Mouse (Mus musculus) frontal cortex, postnatal 10 days (tissue): ENCODE data around the gene Sec16a.
A peak's percentile ranks its signal among the peaks of the same experiment; 100 is the strongest.

Experiments
- DNase-seq, 2 experiments: peaks; one replicate each; pipeline ENCODE4 v3.0.0; 2022; ENCODE audit warnings: low spot score in 2 of 2, mixed read lengths in 1 of 2

Sec16a gene

DNA sequence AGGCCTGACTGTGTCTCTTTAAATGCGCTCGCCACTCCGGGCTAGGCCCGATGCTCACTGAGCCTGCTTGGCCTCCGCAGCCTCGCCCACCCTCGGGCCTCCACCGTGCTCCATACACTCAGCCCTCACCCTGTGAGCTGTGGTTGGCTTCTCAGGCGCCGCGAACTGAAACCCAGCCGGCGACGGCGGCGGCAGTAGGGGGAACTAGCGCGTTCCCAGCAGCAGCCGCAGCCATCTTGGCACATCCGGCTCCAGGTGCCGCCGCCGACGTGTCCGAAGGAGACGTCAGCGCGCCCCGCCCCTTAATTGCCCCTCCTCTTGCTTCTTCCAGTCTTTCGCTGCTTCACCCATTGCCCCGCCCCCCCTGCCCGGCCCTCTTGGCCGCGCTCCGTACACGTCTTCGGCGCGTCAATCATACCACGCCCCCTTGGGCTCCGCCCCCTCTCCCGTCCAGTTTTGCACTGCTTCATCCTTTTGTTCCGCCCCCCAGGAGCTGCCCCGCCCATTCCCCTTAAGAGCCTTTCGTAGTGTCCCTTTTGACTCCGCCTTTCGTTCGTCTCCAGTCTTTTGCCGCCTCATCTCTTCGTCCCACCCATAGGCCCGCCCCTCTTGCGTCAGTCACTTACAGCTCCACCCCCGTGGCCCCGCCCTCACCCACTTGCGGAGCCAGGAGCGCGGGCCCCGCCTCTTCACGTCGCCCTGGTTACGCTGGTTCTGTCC lies at the start of gene Sec16a:
Gene Sec16a (minus strand): TSS at position 271 of the 720 bp plus-strand sequence.
- peak; percentile 100 for DNase-seq

DNA sequence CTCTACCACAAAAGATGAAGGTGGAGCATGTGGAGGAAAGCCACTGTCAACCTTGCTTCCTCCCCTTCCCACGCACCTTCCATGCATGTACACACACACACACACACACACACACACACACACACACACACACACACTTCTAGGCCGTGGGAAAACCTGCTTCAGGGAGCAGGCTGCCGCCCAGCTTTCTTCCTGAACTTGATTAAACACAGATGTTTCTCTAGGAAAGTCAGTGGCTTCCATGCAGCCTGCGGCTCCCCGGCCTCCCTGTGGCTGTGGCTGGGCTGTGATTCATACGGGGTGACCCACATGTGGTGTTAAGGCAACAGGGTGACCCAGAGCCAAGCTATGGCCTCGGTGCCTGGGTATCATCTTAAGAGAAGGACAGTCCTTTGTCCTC lies 49.4 kb upstream of the Sec16a start:
- DNase-seq = no peak

DNA sequence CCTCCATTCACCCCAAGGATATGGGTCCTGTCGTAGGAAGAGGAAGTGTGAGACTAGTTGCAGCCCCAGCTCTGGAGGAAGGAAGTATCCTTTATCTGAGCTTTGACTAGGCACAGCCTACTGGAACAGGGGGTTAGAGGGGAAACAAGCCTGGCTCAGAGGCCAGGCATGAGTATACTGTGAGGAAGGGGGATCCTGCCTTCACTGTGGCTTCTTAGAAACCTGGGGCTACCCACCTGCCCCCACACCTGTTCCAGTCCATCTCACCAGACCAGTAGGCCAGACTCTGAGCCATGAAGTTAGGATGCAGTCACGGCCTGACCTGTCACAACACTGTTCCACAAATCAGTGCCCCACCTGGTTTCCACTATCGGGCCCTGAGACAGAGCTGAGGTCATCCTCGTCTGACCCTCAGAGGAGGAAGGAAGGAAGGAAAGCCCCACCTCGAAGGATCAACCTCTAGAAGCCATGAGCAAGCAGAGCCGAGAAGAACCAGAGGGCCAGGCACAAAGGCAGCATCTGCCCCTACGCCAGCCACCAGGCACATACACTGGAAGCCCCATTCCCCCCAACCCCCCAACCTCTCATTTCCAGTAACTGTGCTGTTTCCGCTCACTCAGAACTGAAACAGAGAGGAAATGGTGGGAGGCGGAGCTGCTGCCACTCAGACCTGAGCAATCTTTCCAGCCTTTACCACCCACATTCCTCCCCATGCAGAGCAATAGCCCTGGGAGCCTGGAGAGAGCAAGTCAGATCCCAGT lies 48.2 kb upstream of the Sec16a start:
- no peak for DNase-seq

DNA sequence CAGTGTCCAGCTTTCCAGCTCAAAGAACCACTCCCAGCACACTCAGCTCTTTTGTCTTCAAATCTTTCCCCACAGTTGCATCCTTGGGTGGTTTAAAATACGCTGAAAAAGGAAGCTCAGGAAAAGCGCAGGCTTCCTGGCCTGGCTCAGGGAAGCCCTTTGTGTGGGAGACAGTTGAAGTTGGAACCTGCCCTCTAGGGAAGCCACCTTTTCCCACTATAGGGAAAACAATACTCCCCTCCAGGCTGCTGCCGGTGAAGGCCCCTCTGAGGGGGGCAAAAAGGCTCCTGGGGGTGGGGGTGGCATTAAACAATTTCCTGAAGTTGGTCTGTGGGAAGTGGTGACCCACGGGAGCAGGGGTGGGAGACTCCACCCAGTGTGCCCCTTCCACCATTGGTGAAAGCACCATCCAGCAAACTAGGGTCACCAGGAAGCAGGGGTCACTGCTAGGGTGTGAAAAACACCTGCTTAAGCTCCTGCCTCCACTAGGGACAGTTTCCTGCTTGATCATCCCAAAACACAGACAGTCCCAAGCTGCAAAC lies 45.8 kb upstream of the Sec16a start:
- DNase-seq = no peak

DNA sequence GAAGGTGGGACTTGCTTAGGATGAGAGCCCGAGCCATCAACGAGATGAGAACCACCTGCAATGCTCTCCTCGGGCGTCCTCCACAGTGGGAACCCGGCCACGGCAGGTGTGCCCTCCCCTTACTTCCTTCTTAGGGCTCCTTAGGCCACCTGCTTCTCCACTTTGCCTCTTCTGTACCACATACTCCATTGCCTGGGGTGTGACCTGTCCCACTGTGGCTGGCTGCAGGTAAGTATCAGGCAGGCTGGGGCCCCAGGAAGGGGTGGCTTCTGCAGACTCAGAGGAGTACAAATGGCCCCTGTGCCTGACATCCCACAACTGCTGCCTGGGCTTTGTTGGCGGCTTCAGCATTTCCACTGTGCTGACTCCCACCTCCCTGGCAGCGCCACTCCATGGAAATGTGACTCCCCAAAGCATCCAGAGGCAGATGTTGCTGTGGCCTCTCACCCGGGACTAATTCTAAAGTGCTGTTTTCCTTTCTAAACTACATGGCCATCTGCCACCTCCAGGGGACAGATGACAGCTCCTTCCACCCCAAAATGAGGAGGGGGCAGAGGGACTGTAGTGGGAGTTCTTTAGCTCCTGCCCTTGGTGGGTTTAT lies 43.6 kb upstream of the Sec16a start:
- DNase-seq = no peak

DNA sequence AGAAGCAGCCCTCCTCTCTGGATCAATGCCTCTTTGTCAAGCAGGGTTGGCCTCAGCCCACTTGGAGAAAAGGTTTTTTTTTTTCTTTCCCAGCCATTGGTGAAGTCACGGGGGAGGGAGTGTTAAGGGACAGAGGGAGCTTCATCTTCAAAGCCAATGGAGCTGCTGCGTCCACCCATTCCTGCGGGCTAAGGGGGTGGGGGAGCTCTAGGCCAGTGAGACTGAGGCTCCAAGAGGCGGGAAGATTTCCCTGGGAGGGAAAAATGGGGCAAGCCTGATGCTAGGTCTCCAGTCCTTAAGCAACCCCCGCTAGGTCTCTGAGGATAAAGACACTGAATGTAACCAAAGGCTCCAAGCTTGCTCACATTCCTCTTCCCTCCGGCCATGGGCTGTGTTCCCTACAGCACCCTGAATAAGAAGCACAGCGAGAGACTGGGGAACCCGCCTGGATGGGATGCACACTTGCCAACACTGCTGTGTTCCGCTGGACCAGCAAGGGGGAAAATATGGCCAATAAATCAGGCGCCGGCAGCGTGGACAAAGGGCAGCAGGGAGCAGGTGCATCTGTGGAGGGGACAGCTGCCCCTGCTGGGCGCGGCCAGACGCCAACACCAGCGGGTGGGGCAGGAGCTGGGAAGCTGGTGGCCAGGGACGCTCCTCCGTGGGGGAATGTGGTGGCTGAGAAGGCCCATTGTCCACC lies 42.5 kb upstream of the Sec16a start:
- peak; percentile 64 to 80 for DNase-seq

DNA sequence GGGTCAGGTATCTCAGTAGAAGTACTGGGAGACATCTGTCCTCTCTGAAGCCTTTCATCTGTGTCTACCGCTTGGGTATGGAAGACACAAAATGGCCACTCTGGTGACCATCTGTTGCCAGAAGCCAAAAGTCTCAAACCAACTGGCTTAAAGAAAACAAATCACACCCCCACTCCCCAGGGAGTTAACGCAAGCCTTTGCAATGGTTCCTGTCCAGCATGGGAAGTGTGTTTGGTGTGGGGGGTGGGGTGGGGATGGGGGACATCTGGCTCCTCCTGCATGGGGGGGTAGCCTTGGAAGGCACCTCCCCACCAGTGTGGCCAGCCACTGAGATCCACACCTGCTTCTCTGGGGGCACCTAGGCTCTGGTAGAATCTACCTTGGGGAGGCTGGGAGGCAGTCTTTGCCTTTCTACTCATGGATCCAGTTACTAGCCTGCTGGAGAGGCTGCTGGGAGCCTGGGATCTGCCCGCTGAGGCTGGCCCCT lies 41.9 kb upstream of the Sec16a start:
- no peak for DNase-seq

DNA sequence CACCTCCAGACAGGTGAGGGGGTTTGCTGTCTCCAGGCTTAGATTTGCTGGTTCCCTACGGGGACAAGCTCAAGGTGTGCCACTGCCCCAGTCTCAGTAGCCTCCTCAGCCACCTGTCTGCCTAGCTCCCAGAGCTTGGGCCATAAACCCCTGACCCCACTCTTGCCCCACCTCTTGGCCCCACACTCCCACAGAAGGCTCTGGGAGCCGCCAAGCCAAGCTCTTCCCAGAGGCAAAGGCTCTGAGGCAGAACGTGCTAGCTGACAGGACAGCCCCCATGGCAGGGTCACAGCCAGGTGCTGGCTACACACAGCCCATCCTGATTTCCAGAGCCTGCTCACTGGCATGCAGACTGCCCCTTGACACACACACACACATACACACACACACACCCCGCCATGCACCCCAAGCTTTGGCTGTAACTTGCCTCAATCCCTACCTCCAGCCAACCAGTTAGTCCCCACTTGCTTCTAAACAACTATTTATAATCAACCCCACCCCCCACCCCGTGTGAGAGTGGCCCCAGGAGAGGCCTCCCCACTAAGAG lies 41.3 kb upstream of the Sec16a start:
- no peak for DNase-seq

DNA sequence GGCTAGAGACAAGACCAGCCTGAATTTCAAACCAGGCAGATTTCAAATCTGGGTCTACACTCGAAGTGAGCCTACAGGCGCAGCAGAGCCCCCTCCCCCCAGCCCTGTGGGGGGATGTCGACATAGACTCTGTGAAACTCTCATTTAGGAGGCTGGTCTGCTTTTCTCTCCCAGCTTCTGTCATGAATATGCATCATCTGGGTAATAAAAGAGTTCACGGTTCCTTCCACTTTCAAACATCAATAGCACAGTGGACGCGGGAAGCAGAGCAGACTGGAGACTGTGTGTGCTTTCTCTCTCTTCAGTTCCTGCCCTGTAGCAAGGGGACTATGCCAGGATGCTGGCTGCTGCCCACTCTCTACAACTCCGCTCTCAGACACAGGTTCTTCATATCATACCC lies 40.7 kb upstream of the Sec16a start:
- peak; percentile 57 to 61 for DNase-seq

DNA sequence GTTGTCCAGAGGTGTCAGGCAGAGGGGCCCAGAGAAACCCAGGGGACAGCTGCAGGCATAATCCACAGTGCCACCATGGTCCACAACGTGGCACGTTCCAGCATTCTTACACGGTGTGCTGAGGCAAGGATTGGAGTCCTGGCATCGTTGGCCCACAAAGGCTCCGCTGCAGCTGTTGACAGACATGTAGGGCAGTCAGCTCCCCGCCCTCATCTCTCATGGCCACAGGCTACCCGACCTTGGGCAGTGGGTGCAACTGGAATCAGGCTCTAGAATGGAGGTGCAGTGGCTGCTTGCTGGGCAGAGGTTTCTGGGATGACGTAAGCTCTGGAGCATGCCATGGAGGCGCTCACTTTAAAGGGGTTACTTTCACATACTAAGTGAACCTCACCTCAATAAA lies 40.3 kb upstream of the Sec16a start:
- no peak for DNase-seq

DNA sequence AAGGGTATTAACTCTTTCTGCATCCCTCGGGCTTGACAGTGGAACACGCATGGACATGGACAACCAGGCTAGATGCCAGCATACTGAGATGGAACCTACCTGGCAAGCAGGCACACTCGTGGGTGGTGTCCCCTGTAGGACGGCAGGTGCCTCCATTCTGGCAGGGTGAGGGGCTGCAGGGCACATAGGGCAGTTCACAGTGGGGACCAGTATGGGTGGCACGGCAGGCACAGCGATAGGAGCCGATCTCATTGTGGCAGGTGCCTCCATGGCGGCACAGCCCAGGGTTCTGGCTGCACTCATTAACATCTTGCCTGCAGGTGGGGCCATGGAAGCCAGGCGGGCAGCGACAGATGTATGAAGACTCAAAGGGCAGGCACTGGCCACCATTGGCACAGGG lies 39.2 kb upstream of the Sec16a start:
- DNase-seq = no peak

DNA sequence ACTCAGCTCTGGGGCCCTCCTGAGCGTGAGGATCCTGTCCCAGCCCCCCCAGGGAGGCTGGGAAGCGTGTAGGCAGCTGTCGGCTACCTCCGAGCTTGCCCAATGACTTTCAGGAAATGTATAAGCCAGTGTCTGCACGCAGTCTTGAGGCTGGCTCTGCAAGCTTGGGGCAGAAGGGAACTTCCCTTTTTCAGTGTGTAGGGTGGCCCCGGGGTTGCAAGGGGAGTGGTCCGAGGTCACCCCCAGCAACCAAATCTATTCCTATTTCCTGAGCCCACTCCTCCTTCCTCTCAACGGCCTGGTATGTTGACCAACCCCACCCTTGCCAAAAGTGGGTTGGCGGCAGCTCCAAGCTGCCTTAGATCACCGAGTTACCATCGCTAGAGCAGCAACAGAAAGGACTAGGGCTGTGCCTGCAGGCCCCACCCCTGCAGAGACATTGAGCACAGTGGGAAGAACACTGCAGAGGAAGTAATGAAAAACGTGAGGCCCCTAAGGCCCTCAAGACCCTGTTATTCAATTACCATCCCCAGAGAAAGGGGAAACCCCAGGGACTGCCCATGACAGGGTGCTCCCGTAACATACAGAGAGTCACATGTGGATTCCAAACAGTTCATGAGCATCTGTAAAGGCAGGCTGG lies 38.3 kb upstream of the Sec16a start:
- no peak for DNase-seq

DNA sequence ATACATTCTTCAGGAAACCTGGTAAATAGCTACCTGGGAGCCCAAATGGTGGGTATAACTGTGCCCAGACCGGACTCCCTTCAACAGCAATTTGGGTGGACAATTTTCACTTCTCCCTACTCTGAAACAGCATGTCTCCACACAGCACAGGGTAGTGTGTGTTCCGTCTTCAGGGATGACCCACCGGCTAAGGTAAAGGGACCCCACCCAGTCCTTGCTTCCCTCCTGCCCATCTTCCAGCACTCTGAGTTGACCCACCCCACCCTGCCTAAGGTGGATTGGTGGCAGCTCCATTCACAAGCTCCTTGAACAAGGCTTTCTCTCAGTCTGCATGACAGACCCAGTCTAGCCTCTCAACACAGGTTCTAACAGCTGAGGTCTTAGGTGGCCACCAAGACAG lies 37.8 kb upstream of the Sec16a start:
- DNase-seq = no peak

DNA sequence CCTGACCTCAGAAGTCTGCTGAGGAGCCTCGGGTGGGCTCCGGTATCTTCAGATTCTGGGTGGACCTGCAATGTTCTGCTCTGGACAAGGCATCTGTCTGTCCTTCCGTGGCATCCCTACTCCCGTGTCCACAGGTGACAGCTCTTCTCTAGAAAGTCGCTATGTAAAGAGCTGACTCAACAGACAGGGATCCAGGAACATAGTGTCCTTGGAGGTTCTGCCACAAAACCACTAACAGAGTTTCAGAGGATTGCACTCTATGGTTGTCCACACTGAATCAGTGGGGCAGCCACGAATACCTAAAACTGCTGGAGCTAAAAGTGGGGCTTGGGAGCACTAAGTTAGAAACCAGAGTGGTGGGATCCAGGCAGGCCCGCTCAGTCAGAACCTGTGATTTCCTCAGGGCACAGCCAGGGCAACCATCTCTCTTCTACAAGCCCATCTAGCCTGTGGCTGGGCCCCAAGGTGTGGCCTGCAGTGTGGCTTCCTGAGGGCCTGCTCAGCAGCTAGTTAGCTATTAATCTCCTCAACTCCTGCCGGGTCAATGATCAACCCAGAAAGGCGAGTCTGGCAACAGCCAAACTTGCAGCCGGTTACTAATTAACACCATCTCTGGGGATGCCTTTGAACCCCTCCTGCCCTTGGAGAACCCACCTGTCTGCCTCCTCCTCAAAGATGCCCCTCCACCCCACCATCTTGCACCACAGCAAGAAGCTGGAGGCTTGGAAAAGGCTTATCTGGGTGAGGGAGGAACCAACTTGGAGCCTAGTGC lies 36.9 kb upstream of the Sec16a start:
- DNase-seq = no peak

DNA sequence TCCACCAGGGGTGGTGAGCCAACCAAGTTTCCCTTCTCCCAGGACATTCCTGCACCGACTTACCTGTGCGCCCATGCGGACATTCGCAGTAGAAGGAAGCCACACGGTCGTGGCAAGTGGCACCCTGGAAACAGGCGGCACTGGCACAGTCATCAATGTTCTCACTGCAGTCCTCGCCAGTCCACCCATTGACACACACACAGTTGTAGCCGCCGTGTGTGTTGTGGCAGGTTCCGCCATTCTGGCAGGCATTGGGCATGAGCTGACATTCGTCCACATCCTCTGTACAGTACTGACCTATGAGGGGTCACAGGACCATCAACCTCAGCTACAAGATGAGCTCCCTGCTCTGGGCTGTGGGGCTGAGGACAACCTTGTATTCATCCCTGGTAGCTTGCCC lies 35.9 kb upstream of the Sec16a start:
- DNase-seq = no peak

DNA sequence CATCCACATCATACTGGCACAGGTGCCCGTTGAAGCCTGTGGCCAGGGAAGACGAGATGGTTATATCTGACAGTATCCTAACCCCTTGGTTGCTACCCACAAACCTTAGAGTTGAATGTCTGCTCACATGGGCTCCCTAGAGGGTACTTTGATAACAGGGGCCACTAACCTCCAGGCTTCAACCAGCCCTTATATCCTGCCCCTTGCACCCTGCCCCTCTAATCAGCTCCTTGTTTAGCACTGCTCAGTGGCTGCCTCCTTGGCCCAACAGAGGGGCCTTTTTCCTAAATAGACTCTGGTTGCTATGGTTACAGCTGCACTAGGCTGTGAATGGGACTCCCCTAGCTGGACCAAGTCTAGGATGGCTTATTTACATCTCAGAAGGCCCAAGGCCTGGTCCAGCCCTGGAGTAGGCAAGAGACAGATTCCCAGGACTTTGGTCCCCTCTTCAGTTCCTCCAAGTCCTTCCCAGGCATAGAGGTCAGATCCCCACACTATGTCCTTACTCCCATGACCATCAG lies 33.7 kb upstream of the Sec16a start:
- no peak for DNase-seq

DNA sequence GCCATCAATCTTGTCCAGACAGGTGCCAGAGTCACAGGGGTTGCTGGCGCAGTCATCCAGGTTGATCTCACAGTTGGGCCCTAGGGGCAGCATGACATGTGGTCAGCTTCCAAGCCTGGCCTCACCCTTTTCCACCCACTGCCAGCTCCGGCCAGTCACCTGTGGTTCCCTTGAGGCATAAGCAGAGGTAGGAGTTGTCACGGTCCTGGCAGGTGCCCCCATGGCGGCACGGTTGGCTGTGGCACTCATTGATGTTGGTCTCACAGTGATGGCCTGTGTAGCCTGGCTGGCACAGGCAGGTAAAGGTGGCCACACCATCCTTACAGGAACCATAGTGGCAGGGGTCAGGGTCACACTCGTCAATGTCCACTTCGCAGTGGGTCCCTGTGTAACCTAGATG lies 32.9 kb upstream of the Sec16a start:
- DNase-seq = no peak

DNA sequence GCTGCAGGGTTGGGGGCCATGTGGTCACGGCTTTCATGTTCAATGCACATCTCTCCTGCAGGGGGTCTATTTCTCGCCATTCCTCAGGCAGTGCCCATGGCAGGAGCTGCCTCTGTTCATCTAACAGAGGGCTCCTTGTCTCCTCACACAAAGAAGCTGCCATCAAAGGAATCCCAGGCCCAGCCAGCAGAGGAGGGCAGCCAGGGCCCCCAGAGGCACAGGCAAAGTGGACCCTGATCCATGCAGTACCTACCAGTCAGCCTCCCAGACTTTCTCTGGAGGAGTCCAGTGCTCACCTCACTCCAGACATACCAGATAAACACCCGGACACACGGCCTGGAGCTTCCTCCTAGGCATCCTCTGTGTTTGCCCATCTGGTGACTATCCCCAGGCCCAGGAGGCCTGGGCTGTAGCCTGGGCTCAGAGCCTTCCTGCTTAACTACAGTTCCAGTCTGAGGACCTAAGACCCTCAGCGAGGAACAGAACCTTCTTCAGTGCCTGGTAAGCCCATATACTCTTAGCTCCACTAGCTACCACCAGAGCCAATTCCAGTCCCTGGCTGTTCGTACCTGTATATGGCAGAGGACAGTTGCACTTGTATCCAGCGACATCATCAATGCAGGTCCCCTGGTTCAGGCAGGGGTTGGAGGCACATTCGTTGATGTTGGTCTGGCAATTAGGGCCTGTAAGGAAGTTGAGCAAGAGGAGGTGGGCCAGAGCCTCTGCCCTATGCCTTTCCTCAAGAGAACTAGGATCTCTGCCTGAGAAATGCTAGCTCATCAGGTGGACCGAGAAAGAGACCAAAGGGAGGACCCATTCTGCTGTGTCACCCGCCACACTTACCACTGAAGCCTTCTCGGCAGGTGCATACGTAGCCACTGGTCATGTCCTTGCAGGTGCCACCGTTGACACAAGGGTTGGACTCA lies 30.8 kb upstream of the Sec16a start:
- no peak for DNase-seq
